Comparison of ENCODE assay signal across 8 mouse cellular contexts in genomic region chr2:27515341-27516166, GRCm38 (mm10). TPM values are rescaled to one million over a fixed set of nuclear protein-coding genes. Genes with fewer than 3 reads are reported as not detected.
DNase-seq lines count a peak whose midpoint lies in the region; ATAC-seq and TF ChIP-seq lines count a peak whose summit lies in the region.

No protein-coding gene starts in this region.

- under 1% methylated on average over 40 of the region's 40 CpGs for WGBS in heart, embryonic 10.5 days
- under 1% methylated on average over 38 of the region's 40 CpGs for WGBS in hindbrain, embryonic 14.5 days
- WGBS in liver, adult 2 months = under 1% methylated on average over 40 of the region's 40 CpGs
- WGBS in stomach, embryonic 15.5 days = under 1% methylated on average over 40 of the region's 40 CpGs

- ATAC-seq in hindbrain, embryonic 14.5 days (ENCODE audit: low FRiP score) = peak; percentile 56
- ATAC-seq in stomach, embryonic 15.5 days (ENCODE audit: insufficient read depth, low FRiP score, low read depth) = peak; percentile 37; the same call in 1 of the 2 replicates

- peak; percentile 80 for DNase-seq in heart, embryonic 10.5 days (ENCODE audit: low spot score)
- no peak for DNase-seq in heart, postnatal 36 days
- DNase-seq in CD4-positive, CD25-positive, alpha-beta regulatory T cell, adult 2 months (ENCODE audit: low read depth, low spot score) = peak; percentile 54
- no peak for DNase-seq in hindbrain, embryonic 14.5 days (ENCODE audit: low spot score)
- DNase-seq in liver, adult 2 months (ENCODE audit: extremely low read depth, low read depth, low spot score) = peak; percentile 68
- no peak for DNase-seq in adrenal gland, adult 18-20 months (ENCODE audit: low spot score in 2 of 2)

- peaks cover 29% of the 10 kb centered on the region for H3K36me3 ChIP-seq in heart, embryonic 10.5 days
- peaks cover 16% of the 10 kb centered on the region for H3K36me3 ChIP-seq in hindbrain, embryonic 14.5 days (replicated peaks; ENCODE audit: control insufficient read depth, insufficient read depth)
- H3K36me3 ChIP-seq in liver, adult 2 months (ENCODE audit: control insufficient read depth, insufficient read depth, low read length) = peaks cover 11% of the 10 kb centered on the region
- peaks cover 13% of the 10 kb centered on the region for H3K36me3 ChIP-seq in stomach, embryonic 15.5 days

- peaks cover 18% of the 10 kb centered on the region; the same call in 1 of the 2 replicates for H3K79me2 ChIP-seq in liver, adult 2 months (ENCODE audit: control insufficient read depth, insufficient read depth, low read length)

- peaks cover 36% of the 10 kb centered on the region for H3K4me1 ChIP-seq in heart, embryonic 10.5 days
- peaks cover 6% of the 10 kb centered on the region; the same call in 1 of the 2 replicates for H3K4me1 ChIP-seq in cortical plate, adult 2 months (ENCODE audit: control insufficient read depth, insufficient read depth, low read length)
- peaks cover 25% of the 10 kb centered on the region for H3K4me1 ChIP-seq in hindbrain, embryonic 14.5 days (replicated peaks; ENCODE audit: control insufficient read depth, insufficient read depth, low read length)
- peaks cover 12% of the 10 kb centered on the region for H3K4me1 ChIP-seq in liver, adult 2 months (ENCODE audit: control insufficient read depth, insufficient read depth, low read length)
- peaks cover 23% of the 10 kb centered on the region for H3K4me1 ChIP-seq in stomach, embryonic 15.5 days

- H3K27me3 ChIP-seq in heart, embryonic 10.5 days (ENCODE audit: insufficient read depth, poor library complexity, severe bottlenecking) = no peaks in the 10 kb centered on the region
- no peaks in the 10 kb centered on the region for H3K27me3 ChIP-seq in hindbrain, embryonic 14.5 days (ENCODE audit: control insufficient read depth, insufficient read depth, low read length)
- H3K27me3 ChIP-seq in liver, adult 2 months (ENCODE audit: control insufficient read depth, insufficient read depth, low read length) = no peaks in the 10 kb centered on the region
- no peaks in the 10 kb centered on the region for H3K27me3 ChIP-seq in stomach, embryonic 15.5 days (replicated peaks)

- no peak for TF ChIP-seq CTCF in cortical plate, adult 2 months (IDR thresholded peaks at IDR 0.05; ENCODE audit: extremely low read depth, insufficient read depth, low read length)
- peak; percentile 14; the same call in 1 of the 2 replicates for TF ChIP-seq CTCF in liver, adult 2 months (IDR thresholded peaks at IDR 0.05; ENCODE audit: low read depth, low read length)

- H3K4me3 ChIP-seq in heart, embryonic 10.5 days = peak overlapping the region; percentile 92
- peak overlapping the region; percentile 53 for H3K4me3 ChIP-seq in cortical plate, adult 2 months (ENCODE audit: insufficient read depth, low read length)
- peak overlapping the region; percentile 98 for H3K4me3 ChIP-seq in hindbrain, embryonic 14.5 days (replicated peaks; ENCODE audit: low read length)
- H3K4me3 ChIP-seq in liver, adult 2 months (ENCODE audit: insufficient read depth, low read depth, low read length) = peak overlapping the region; percentile 84
- H3K4me3 ChIP-seq in stomach, embryonic 15.5 days (replicated peaks) = peak overlapping the region; percentile 92

- intact Hi-C loops in heart, postnatal 36 days (cut with DNase I) = loop anchor here (2.0 kb wide), 3 partner anchors 23 to 73 kb away; partner anchors contain the start of gene Brd3os

- peak overlapping the region; percentile 94 for H3K9ac ChIP-seq in hindbrain, embryonic 14.5 days
- peak overlapping the region; percentile 92 for H3K9ac ChIP-seq in liver, adult 2 months (ENCODE audit: low read depth, low read length)
- peak overlapping the region; percentile 95 for H3K9ac ChIP-seq in stomach, embryonic 15.5 days

- H3K9me3 ChIP-seq in heart, embryonic 10.5 days = no peaks in the 10 kb centered on the region
- no peaks in the 10 kb centered on the region for H3K9me3 ChIP-seq in hindbrain, embryonic 14.5 days (ENCODE audit: control insufficient read depth, low read length)
- H3K9me3 ChIP-seq in stomach, embryonic 15.5 days = no peaks in the 10 kb centered on the region

- peak overlapping the region; percentile 96 for H3K27ac ChIP-seq in heart, embryonic 10.5 days
- no peak overlapping the region for H3K27ac ChIP-seq in cortical plate, adult 2 months (ENCODE audit: insufficient read depth, low read length)
- H3K27ac ChIP-seq in hindbrain, embryonic 14.5 days = peak overlapping the region; percentile 80
- H3K27ac ChIP-seq in liver, adult 2 months (replicated peaks; ENCODE audit: insufficient read depth, low read depth, low read length) = peak overlapping the region; percentile 54
- peak overlapping the region; percentile 90; the same call in 1 of the 2 replicates for H3K27ac ChIP-seq in stomach, embryonic 15.5 days

- TF ChIP-seq POLR2A in cortical plate, adult 2 months (IDR thresholded peaks at IDR 0.05; ENCODE audit: extremely low read depth, insufficient read depth, low read length) = no peak
- no peak for TF ChIP-seq POLR2A in liver, adult 2 months (IDR thresholded peaks at IDR 0.05; ENCODE audit: extremely low read depth, insufficient read depth, low read length)

- peak overlapping the region; percentile 84 for H3K4me2 ChIP-seq in hindbrain, embryonic 14.5 days (replicated peaks)
- H3K4me2 ChIP-seq in stomach, embryonic 15.5 days = peak overlapping the region; percentile 87

RNA-seq across cellular contexts. Expression of gene Wdr5, which starts 0.6 kb away (rescaled TPM):
- 44.3 and 57.8 TPM in 2 replicates for polyA plus RNA-seq in heart, embryonic 10.5 days (2016; fragmentation: Nextera tagmentation; extraction: Ambion mirVana)
- 10 to 100 TPM; 24.4 to 25.6 TPM for total RNA-seq in heart, postnatal 36 days (2021)
- polyA plus RNA-seq in cortical plate, adult 2 months (2012; rRNA removed) = 27.6 and 28.7 TPM in 2 replicates
- polyA plus RNA-seq in hindbrain, embryonic 14.5 days (2014; fragmentation: Nextera tagmentation; extraction: Ambion mirVana) = 39.1 and 42.1 TPM in 2 replicates
- total RNA-seq in liver, adult 2 months (2014; rRNA removed) = 16.7 and 20.4 TPM in 2 replicates
- polyA plus RNA-seq in liver, adult 2 months (2012; rRNA removed) = 17.2 and 18.3 TPM in 2 replicates
- 49.2 and 52.0 TPM in 2 replicates for polyA plus RNA-seq in stomach, embryonic 15.5 days (2015; fragmentation: Nextera tagmentation; extraction: Ambion mirVana)
- total RNA-seq in adrenal gland, adult 18-20 months (2021) = 10 to 100 TPM; 29.6 to 33.1 TPM

RNA-seq across cellular contexts. Expression of gene Brd3, which starts 8.1 kb away (rescaled TPM):
- 90.5 and 135 TPM in 2 replicates for polyA plus RNA-seq in heart, embryonic 10.5 days (2016; fragmentation: Nextera tagmentation; extraction: Ambion mirVana)
- total RNA-seq in heart, postnatal 36 days (2021) = 10 to 100 TPM; 33.1 to 33.9 TPM
- polyA plus RNA-seq in cortical plate, adult 2 months (2012; rRNA removed) = 21.7 and 23.2 TPM in 2 replicates
- 132 and 134 TPM in 2 replicates for polyA plus RNA-seq in hindbrain, embryonic 14.5 days (2014; fragmentation: Nextera tagmentation; extraction: Ambion mirVana)
- total RNA-seq in liver, adult 2 months (2014; rRNA removed) = 5.8 and 7.9 TPM in 2 replicates
- polyA plus RNA-seq in liver, adult 2 months (2012; rRNA removed) = 14.8 and 17.2 TPM in 2 replicates
- 76.2 and 87.8 TPM in 2 replicates for polyA plus RNA-seq in stomach, embryonic 15.5 days (2015; fragmentation: Nextera tagmentation; extraction: Ambion mirVana)
- 10 to 100 TPM; 42.0 to 73.4 TPM for total RNA-seq in adrenal gland, adult 18-20 months (2021)

Comparison
In these comparisons a context has a peak if more than half of its experiments do, and no peak if none do; other contexts are left out.
1. DNase-seq: peak in heart, embryonic 10.5 days (single experiment), CD4-positive, CD25-positive, alpha-beta regulatory T cell, adult 2 months (single experiment) and liver, adult 2 months (single experiment); none in heart, postnatal 36 days (0 of 2), hindbrain, embryonic 14.5 days (single experiment) and adrenal gland, adult 18-20 months (0 of 2).
2. Peak in every context shown above with its lines, with median percentiles within 50 percentile points of each other: H3K4me3 ChIP-seq and H3K9ac ChIP-seq.